Mouse (Mus musculus): ENCODE data around the gene Fam129b. TPM values are rescaled to one million over a fixed set of nuclear protein-coding genes. Genes with fewer than 3 reads are reported as not detected.

Fam129b gene
- total RNA-seq, 2 experiments from 2014 or later: 24.4 to 31.4 TPM

- peak; percentile 96 for TF ChIP-seq CTCF (IDR thresholded peaks at IDR 0.05)
- intact Hi-C loops (cut with DNase I): loop anchor here (1.0 kb wide), 2 partner anchors 48 to 64 kb away; no protein-coding TSS in a partner anchor
- Histone ChIP-seq H3K4me3 (no peak overlapping the region), H3K27ac (no peak overlapping the region)
- DNase-seq (ENCODE audit: extremely low spot score in 1 of 2, low spot score in 2 of 2): no peak
Measured at GRCm38 (mm10) chr2:32864755-32865154, 11.2 kb upstream of the Fam129b start.

- intact Hi-C loops (cut with DNase I): no loop called here
- no peak overlapping the region for H3K4me3 ChIP-seq
Measured at GRCm38 (mm10) chr2:32867354-32867753, 8.6 kb upstream of the Fam129b start.

GRCm38 (mm10) chr2:32869721-32870274, 6.1 kb upstream of the Fam129b start:
- no peak for TF ChIP-seq CTCF (IDR thresholded peaks at IDR 0.05)
- no peak overlapping the region for H3K27ac ChIP-seq
- intact Hi-C loops (cut with DNase I): no loop called here
- DNase-seq (ENCODE audit: extremely low spot score in 1 of 2, low spot score in 2 of 2): no peak
- no peak overlapping the region for H3K4me3 ChIP-seq

More at GRCm38 (mm10) chr2:32867354-32867753, 8.6 kb upstream of the Fam129b start:
- no peak for TF ChIP-seq CTCF (IDR thresholded peaks at IDR 0.05)
- DNase-seq (ENCODE audit: extremely low spot score in 1 of 2, low spot score in 2 of 2): no peak
- H3K27ac ChIP-seq: no peak overlapping the region

- H3K27ac ChIP-seq: no peak overlapping the region
- no peak overlapping the region for H3K4me3 ChIP-seq
- no peak for DNase-seq (ENCODE audit: extremely low spot score in 1 of 2, low spot score in 2 of 2)
- intact Hi-C loops (cut with DNase I): no loop called here
- no peak for TF ChIP-seq CTCF (IDR thresholded peaks at IDR 0.05)
Measured at GRCm38 (mm10) chr2:32870275-32871100, 5.4 kb upstream of the Fam129b start.

GRCm38 (mm10) chr2:32874070-32874469, 1.8 kb upstream of the Fam129b start:
- no peak overlapping the region for H3K27ac ChIP-seq
- intact Hi-C loops (cut with DNase I): no loop called here
- H3K4me3 ChIP-seq: no peak overlapping the region
- TF ChIP-seq CTCF (IDR thresholded peaks at IDR 0.05): no peak
- DNase-seq (ENCODE audit: extremely low spot score in 1 of 2, low spot score in 2 of 2): no peak

GRCm38 (mm10) chr2:32874951-32875674, 801 bp upstream of the Fam129b start:
- H3K4me3 ChIP-seq: peak overlapping the region; percentile 93

GRCm38 (mm10) chr2:32876490-32877302, 782 bp downstream of the Fam129b start:
- Histone ChIP-seq H3K27ac (peak overlapping the region; percentile 90), H3K4me3 (peak overlapping the region; percentile 93)
- no peak for DNase-seq (ENCODE audit: extremely low spot score in 1 of 2, low spot score in 2 of 2)
- no peak; the same call in 1 of the 2 replicates for TF ChIP-seq CTCF (IDR thresholded peaks at IDR 0.05)
- intact Hi-C loops (cut with DNase I): loop anchor here (2.0 kb wide), 1 partner anchor 36 kb away; no protein-coding TSS in a partner anchor

More at GRCm38 (mm10) chr2:32874951-32875674, 801 bp upstream of the Fam129b start:
- intact Hi-C loops (cut with DNase I): no loop called here
- H3K27ac ChIP-seq: peak overlapping the region; percentile 12; the same call in 1 of the 2 replicates
- no peak for DNase-seq (ENCODE audit: extremely low spot score in 1 of 2, low spot score in 2 of 2)
- TF ChIP-seq CTCF (IDR thresholded peaks at IDR 0.05): no peak

GRCm38 (mm10) chr2:32877303-32877702, 1.4 kb downstream of the Fam129b start:
- peak overlapping the region; percentile 93 for H3K4me3 ChIP-seq
- TF ChIP-seq CTCF (IDR thresholded peaks at IDR 0.05): no peak
- peak overlapping the region; percentile 90 for H3K27ac ChIP-seq
- no peak for DNase-seq (ENCODE audit: extremely low spot score in 1 of 2, low spot score in 2 of 2)
- intact Hi-C loops (cut with DNase I): loop anchor here (2.0 kb wide), 1 partner anchor 35 kb away; no protein-coding TSS in a partner anchor

GRCm38 (mm10) chr2:32877761-32878393, 2.0 kb downstream of the Fam129b start:
- no peak for DNase-seq (ENCODE audit: extremely low spot score in 1 of 2, low spot score in 2 of 2)
- TF ChIP-seq CTCF (IDR thresholded peaks at IDR 0.05): no peak
- Histone ChIP-seq H3K27ac (peak overlapping the region; percentile 90), H3K4me3 (peak overlapping the region; percentile 93)
- intact Hi-C loops (cut with DNase I): loop anchor here (2.0 kb wide), 1 partner anchor 35 kb away; no protein-coding TSS in a partner anchor

GRCm38 (mm10) chr2:32878396-32878795, 2.5 kb downstream of the Fam129b start:
- H3K4me3 ChIP-seq: peak overlapping the region; percentile 93
- intact Hi-C loops (cut with DNase I): no loop called here
- no peak for TF ChIP-seq CTCF (IDR thresholded peaks at IDR 0.05)
- peak overlapping the region; percentile 90 for H3K27ac ChIP-seq
- DNase-seq (ENCODE audit: extremely low spot score in 1 of 2, low spot score in 2 of 2): no peak
